Mouse (Mus musculus) liver, adult 2 months (tissue): ENCODE results near the gene Dlx5. TPM values are rescaled to one million over a fixed set of nuclear protein-coding genes. Genes with fewer than 3 reads are reported as not detected.

Experiments
- DNase-seq: peaks from one replicate; pipeline ENCODE4 v3.0.0-alpha.2; 2011; ENCODE audit warnings: low read depth, low spot score; ENCODE audit errors: extremely low read depth
- H3K27ac ChIP-seq: fragments of 200-500 bp; replicated peaks from 2 replicates; pipeline ENCODE4 v1.5.1; 2012; ENCODE audit warnings: low read depth, mild to moderate bottlenecking, control low read depth, inconsistent platforms, low read length; ENCODE audit not compliant: insufficient read depth
- H3K27me3 ChIP-seq: fragments of 200-500 bp; 2 replicates; pipeline ENCODE4 v1.6.1; 2012; ENCODE audit warnings: mild to moderate bottlenecking, moderate library complexity, low read length, inconsistent platforms; ENCODE audit not compliant: control insufficient read depth, insufficient read depth
- H3K36me3 ChIP-seq: fragments of 200-500 bp; 2 replicates; pipeline ENCODE4 v1.6.1; 2012; ENCODE audit warnings: low read length, inconsistent platforms; ENCODE audit not compliant: control insufficient read depth, insufficient read depth
- H3K4me1 ChIP-seq: fragments of 200-500 bp; 2 replicates; pipeline ENCODE4 v1.6.1; 2011; ENCODE audit warnings: low read length; ENCODE audit not compliant: control insufficient read depth, insufficient read depth
- H3K4me3 ChIP-seq: fragments of 200-500 bp; 2 replicates; pipeline ENCODE4 v1.5.1; 2011; ENCODE audit warnings: low read depth, mild to moderate bottlenecking, control low read depth, low read length, moderate library complexity; ENCODE audit not compliant: insufficient read depth
- H3K79me2 ChIP-seq: fragments of 200-500 bp; 2 replicates; pipeline ENCODE4 v1.6.1; 2012; ENCODE audit warnings: inconsistent platforms, mild to moderate bottlenecking, low read length, moderate library complexity; ENCODE audit not compliant: control insufficient read depth, insufficient read depth
- H3K9ac ChIP-seq: fragments of 200-500 bp; 2 replicates; pipeline ENCODE4 v1.6.1; 2012; ENCODE audit warnings: low read depth, mild to moderate bottlenecking, control low read depth, inconsistent platforms, low read length
- CTCF ChIP-seq: fragments of 200-500 bp; IDR thresholded peaks from 2 replicates; pipeline ENCODE4 v1.5.1; 2011; ENCODE audit warnings: low read depth, low read length, control low read depth
- POLR2A ChIP-seq: fragments of 200-500 bp; IDR thresholded peaks from 2 replicates; pipeline ENCODE4 v1.6.1; 2011; ENCODE audit warnings: low read length, control low read depth; ENCODE audit not compliant: insufficient read depth; ENCODE audit errors: extremely low read depth
- WGBS: fragments of 180-500 bp; shearing (Covaris S2); methylation state at CpG from one replicate; pipeline ENCODE4 v1.1.7; 2018; 5-methylcytosine and 5-hydroxymethylcytosine counted together
- polyA plus RNA-seq: library from polyadenylated mRNA; depleted of rRNA; stranded (reverse); fragments of >200 nt; gene quantifications from 2 replicates; pipeline ENCODE4 v1.2.3, GENCODE M21; 2012
- total RNA-seq: library from RNA; depleted of rRNA; stranded (reverse); fragments of >200 nt; gene quantifications from 2 replicates; pipeline ENCODE4 v1.2.3, GENCODE M21; 2014

Dlx5 gene
- total and polyA plus RNA-seq, 2 experiments, result not detected

DNA sequence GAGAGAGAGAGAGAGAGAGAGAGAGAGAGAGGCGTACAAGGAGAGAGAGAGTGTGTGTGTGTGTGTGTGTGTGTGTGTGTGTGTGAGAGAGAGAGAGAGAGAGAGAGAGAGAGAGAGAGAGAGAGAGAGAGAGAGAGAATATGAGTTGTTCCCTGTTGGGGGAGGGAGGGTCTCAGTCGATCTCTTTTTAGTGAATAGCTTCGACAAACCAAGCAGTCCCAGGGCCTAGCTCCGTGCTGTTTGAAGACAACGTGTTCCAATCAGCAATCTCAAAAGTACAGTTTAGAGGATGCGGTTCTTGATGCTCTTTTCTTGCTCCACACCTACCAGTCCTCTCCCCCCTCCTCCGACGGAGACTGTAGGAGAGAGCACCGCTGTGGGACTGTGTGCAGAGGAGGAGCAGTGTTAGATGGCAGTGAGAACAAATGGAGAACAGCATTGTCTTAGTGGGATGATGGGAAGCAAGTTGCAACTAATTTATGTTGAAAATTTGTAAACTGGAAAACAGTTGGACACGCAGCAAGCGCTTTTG, 447 bp upstream of the Dlx5 start:
- DNase-seq, result no peak
- H3K4me3 ChIP-seq, result no peak overlapping the region
- H3K9ac ChIP-seq, result no peak overlapping the region
- H3K79me2 ChIP-seq, result no peaks in the 10 kb centered on the region
- TF ChIP-seq CTCF, result no peak
- no peak for TF ChIP-seq POLR2A
- WGBS, result 14% methylated on average over 11 of the region's 11 CpGs
- peaks cover 23% of the 10 kb centered on the region for H3K27me3 ChIP-seq
- H3K4me1 ChIP-seq, result peaks cover 6% of the 10 kb centered on the region
- H3K27ac ChIP-seq, result no peak overlapping the region
- H3K36me3 ChIP-seq, result no peaks in the 10 kb centered on the region

DNA sequence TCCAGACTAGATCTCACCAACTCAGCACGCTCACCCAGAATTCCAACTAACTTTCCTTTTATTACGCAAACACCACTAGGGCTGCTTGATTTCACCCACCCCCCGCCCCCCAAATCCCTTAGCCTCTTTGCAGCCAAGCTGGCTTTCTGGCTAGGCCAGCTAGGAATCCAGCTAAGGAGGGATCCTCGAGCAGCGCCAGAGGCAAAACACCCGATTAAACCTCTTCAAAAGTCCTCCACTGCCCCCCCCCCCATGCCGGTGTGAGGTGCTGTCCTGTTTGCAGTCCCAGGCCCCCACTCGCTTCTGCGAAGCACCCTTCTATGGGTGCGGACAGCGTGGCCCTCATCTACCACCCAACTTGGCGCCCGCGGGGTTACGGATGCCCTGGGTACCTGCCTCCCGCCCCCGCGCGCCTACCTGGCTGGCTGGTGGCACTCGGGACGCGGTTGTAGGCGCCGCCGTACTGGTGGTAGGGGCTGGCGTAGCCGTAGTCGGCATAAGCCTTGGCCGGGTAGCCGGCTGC, 709 bp downstream of the Dlx5 start:
- no peak overlapping the region for H3K9ac ChIP-seq
- peaks cover 30% of the 10 kb centered on the region for H3K27me3 ChIP-seq
- TF ChIP-seq POLR2A (no peak), CTCF (no peak)
- DNase-seq, result no peak
- 4% methylated on average over 30 of the region's 30 CpGs for WGBS
- no peak overlapping the region for H3K27ac ChIP-seq
- no peaks in the 10 kb centered on the region for H3K79me2 ChIP-seq
- H3K4me3 ChIP-seq, result no peak overlapping the region
- H3K36me3 ChIP-seq, result no peaks in the 10 kb centered on the region
- H3K4me1 ChIP-seq, result peaks cover 6% of the 10 kb centered on the region

DNA sequence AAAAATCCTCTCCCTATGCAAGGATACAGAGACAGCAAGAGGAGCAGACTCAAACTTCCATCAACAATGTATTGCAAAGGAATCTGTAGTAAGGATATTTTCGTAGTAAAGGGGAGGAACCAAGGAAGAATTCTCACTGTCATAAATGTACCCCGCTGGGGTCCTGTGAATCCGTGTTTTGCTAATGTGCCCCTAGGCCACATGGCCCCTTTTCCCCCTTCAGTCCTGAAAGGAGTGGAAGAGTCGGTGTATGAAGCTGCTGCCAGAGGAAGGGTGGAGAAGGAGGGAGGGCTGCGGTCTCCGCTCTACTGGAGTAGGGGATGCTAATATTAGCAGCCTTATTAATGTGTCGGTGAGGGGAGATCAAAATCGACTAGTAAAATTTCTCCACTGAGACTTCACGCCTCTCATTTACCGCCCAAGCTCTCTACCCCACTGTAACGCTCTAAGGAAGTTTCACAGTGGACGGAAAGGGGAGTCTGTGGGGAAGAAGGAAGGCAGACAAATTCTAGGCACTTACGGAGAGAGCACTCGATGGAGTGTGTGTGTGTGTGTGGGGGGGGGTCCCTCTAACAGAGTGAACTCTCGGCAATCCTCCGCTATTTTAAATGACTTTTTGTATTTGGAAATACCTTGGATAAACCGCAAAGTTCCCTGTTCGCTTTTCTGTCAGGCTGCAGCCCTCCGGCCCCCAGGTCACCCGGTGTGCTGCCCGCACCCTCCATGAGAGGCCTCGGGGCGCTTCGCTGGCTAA, 1.3 kb downstream of the Dlx5 start:
- TF ChIP-seq POLR2A (no peak), CTCF (no peak)
- H3K9ac ChIP-seq, result no peak overlapping the region
- no peaks in the 10 kb centered on the region for H3K79me2 ChIP-seq
- H3K4me1 ChIP-seq, result peaks cover 6% of the 10 kb centered on the region
- H3K27ac ChIP-seq, result no peak overlapping the region
- H3K4me3 ChIP-seq, result no peak overlapping the region
- DNase-seq, result no peak
- no peaks in the 10 kb centered on the region for H3K36me3 ChIP-seq
- 4% methylated on average over 24 of the region's 24 CpGs for WGBS
- H3K27me3 ChIP-seq, result peaks cover 33% of the 10 kb centered on the region

DNA sequence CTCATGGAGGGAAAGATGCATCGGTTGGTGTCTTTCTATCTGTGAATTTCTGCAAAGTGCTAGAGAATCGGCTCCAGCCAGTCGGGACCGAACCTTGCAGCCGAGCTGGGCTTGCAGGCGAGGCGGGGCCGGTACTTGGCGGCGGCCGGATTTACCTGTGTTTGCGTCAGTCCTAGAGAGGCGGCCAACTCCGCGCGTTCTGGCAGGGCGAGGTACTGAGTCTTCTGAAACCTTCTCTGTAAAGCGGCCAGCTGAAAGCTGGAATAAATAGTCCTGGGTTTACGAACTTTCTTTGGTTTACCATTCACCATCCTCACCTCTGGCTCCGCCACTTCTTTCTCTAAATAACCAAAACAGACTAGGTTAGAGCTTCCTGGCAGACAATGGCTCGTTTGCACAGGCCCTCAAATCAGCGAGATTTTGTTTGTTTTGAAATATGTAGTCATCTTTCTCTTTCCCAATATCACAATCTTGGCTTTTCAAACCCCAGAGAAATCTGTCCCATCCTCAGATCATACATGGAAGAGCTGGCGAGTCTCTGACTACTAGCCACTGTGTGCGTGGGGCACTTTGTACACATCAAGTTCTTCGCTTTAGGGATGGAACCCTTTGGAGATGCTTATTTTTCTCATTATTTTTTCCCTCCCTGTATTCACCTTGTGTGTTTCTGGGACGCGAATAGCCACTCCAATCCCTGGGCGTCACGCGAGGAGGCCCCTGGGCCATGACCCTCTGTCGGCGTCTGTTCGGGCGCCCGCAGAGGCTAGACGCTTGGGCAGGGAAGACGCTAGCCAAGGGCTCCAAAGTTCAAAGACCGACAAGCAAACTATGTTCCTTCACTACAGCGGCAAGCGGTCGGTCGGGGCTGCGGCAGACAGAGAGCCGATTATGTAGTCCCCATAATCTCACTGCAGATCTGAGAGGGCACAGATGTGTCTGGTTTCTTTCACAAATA, 2.2 kb downstream of the Dlx5 start:
- no peaks in the 10 kb centered on the region for H3K79me2 ChIP-seq
- H3K27ac ChIP-seq, result no peak overlapping the region
- 3% methylated on average over 44 of the region's 44 CpGs for WGBS
- H3K4me1 ChIP-seq, result peaks cover 6% of the 10 kb centered on the region
- H3K27me3 ChIP-seq, result peaks cover 37% of the 10 kb centered on the region
- no peak overlapping the region for H3K9ac ChIP-seq
- TF ChIP-seq POLR2A, result no peak
- no peak for TF ChIP-seq CTCF
- H3K4me3 ChIP-seq, result no peak overlapping the region
- no peaks in the 10 kb centered on the region for H3K36me3 ChIP-seq
- peak; percentile 59 for DNase-seq

DNA sequence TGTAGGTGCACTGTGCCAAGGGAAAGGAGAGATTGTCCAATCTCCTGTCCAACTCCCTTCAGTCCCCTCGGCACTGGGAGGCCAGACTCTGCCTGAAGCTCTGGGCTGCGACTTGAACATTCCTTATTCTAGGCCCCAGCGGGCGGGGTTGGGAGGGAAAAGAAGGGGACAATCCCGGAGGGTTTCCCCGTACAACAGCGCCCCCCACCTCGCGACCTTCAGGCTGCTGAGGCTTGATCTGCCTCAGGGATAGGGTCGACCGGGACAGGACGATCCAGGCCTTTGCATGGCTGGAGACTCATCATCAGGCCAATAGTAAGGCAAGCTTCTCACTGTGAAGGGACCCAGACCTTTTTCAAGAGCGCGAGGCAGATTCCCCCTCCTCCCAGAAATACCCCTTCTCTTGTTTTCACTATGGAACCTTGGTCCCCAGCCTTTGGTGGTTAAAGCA, 3.0 kb downstream of the Dlx5 start:
- DNase-seq, result no peak
- WGBS, result 3% methylated on average over 14 of the region's 14 CpGs
- H3K27me3 ChIP-seq, result peaks cover 45% of the 10 kb centered on the region

More for the DNA sequence above, 3.0 kb downstream of the Dlx5 start:
- Histone ChIP-seq H3K4me1 (peaks cover 6% of the 10 kb centered on the region), H3K27ac (no peak overlapping the region), H3K79me2 (no peaks in the 10 kb centered on the region), H3K36me3 (no peaks in the 10 kb centered on the region), H3K4me3 (no peak overlapping the region), H3K9ac (no peak overlapping the region)
- TF ChIP-seq POLR2A, result no peak
- no peak for TF ChIP-seq CTCF
